Mouse (Mus musculus): Measurements from ENCODE around the gene Ermard.

DNA sequence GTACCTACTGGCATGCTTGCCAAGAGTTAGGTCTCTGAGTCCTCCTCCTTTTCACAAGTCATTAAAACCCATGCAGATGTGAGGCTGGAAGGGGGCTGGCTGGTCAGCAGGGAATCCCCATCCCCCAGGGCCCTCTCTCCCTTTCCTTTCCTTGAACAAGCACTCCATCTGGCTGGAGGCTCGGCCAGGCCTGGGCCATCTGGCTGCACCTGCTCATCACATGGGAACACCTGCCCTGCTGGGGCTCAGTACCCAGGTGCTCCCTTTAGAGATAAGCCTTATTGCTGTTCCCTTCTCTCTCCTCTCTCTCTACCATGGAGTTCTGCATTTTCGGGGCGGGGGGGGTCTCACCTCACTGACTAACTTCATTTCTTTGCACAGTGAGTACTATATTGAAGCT is 52.5 kb downstream of the Ermard start:
- TF ChIP-seq CTCF (IDR thresholded peaks at IDR 0.05; ENCODE audit: control insufficient read depth, insufficient read depth, insufficient read length) (no peak), MAX (IDR thresholded peaks at IDR 0.05) (no peak), USF1 (IDR thresholded peaks at IDR 0.05; ENCODE audit: low read depth) (no peak), MYOG (IDR thresholded peaks at IDR 0.05; ENCODE audit: control insufficient read depth, extremely low read depth, insufficient read length) (no peak), CEBPB (IDR thresholded peaks at IDR 0.05; ENCODE audit: low read depth) (no peak), MYOD1 (IDR thresholded peaks at IDR 0.05; ENCODE audit: control insufficient read depth, insufficient read length, low read depth) (no peak)
